Mouse (Mus musculus): ENCODE measurements around the gene Nrcam.

Nrcam gene

GRCm38 (mm10) chr12:44432727-44433126 is 104.0 kb downstream of the Nrcam start:
- DNase-seq (ENCODE audit: low read depth in 2 of 2, low spot score in 2 of 2): no peak

GRCm38 (mm10) chr12:44437046-44437827 is 108.6 kb downstream of the Nrcam start:
- DNase-seq (ENCODE audit: low read depth in 2 of 2, low spot score in 2 of 2): no peak

GRCm38 (mm10) chr12:44438884-44439283 is 110.2 kb downstream of the Nrcam start:
- DNase-seq (ENCODE audit: low read depth in 2 of 2, low spot score in 2 of 2): no peak

- no peak for DNase-seq (ENCODE audit: low read depth in 2 of 2, low spot score in 2 of 2)
Measured at GRCm38 (mm10) chr12:44440230-44440629, 111.5 kb downstream of the Nrcam start.

- no peak for DNase-seq (ENCODE audit: low read depth in 2 of 2, low spot score in 2 of 2)
Measured at GRCm38 (mm10) chr12:44450930-44451329, 122.2 kb downstream of the Nrcam start.

- DNase-seq (ENCODE audit: low read depth in 2 of 2, low spot score in 2 of 2): no peak
Measured at GRCm38 (mm10) chr12:44451742-44452141, 123.1 kb downstream of the Nrcam start.

- DNase-seq (ENCODE audit: low read depth in 2 of 2, low spot score in 2 of 2): no peak
Measured at GRCm38 (mm10) chr12:44453791-44454190, 125.1 kb downstream of the Nrcam start.

- DNase-seq (ENCODE audit: low read depth in 2 of 2, low spot score in 2 of 2): no peak
Measured at GRCm38 (mm10) chr12:44457961-44458360, 129.3 kb downstream of the Nrcam start.

GRCm38 (mm10) chr12:44462436-44462835 is 133.8 kb downstream of the Nrcam start:
- DNase-seq (ENCODE audit: low read depth in 2 of 2, low spot score in 2 of 2): no peak

- no peak for DNase-seq (ENCODE audit: low read depth in 2 of 2, low spot score in 2 of 2)
Measured at GRCm38 (mm10) chr12:44462976-44463375, 134.3 kb downstream of the Nrcam start.

- no peak for DNase-seq (ENCODE audit: low read depth in 2 of 2, low spot score in 2 of 2)
Measured at GRCm38 (mm10) chr12:44471073-44471472, 142.4 kb downstream of the Nrcam start.

GRCm38 (mm10) chr12:44475355-44475754 is 146.7 kb downstream of the Nrcam start:
- DNase-seq (ENCODE audit: low read depth in 2 of 2, low spot score in 2 of 2): no peak

- DNase-seq (ENCODE audit: low read depth in 2 of 2, low spot score in 2 of 2): no peak
Measured at GRCm38 (mm10) chr12:44479260-44480030, 150.8 kb downstream of the Nrcam start.

GRCm38 (mm10) chr12:44480031-44480419 is 151.3 kb downstream of the Nrcam start:
- no peak for DNase-seq (ENCODE audit: low read depth in 2 of 2, low spot score in 2 of 2)

GRCm38 (mm10) chr12:44481415-44481814 is 152.7 kb downstream of the Nrcam start:
- no peak for DNase-seq (ENCODE audit: low read depth in 2 of 2, low spot score in 2 of 2)

- no peak for DNase-seq (ENCODE audit: low read depth in 2 of 2, low spot score in 2 of 2)
Measured at GRCm38 (mm10) chr12:44492759-44493479, 164.2 kb downstream of the Nrcam start.

GRCm38 (mm10) chr12:44497762-44498161 is 169.1 kb downstream of the Nrcam start:
- DNase-seq (ENCODE audit: low read depth in 2 of 2, low spot score in 2 of 2): no peak

- DNase-seq (ENCODE audit: low read depth in 2 of 2, low spot score in 2 of 2): no peak
Measured at GRCm38 (mm10) chr12:44498872-44499271, 170.2 kb downstream of the Nrcam start.

GRCm38 (mm10) chr12:44501807-44502487 is 173.3 kb downstream of the Nrcam start:
- no peak for DNase-seq (ENCODE audit: low read depth in 2 of 2, low spot score in 2 of 2)

GRCm38 (mm10) chr12:44503737-44504136 is 175.1 kb downstream of the Nrcam start:
- DNase-seq (ENCODE audit: low read depth in 2 of 2, low spot score in 2 of 2): no peak

GRCm38 (mm10) chr12:44508635-44509034 is 179.9 kb downstream of the Nrcam start:
- DNase-seq (ENCODE audit: low read depth in 2 of 2, low spot score in 2 of 2): no peak
